Mouse (Mus musculus): ENCODE measurements around the gene Xylb. TPM values are rescaled to one million over a fixed set of nuclear protein-coding genes. Genes with fewer than 3 reads are reported as not detected.

The Xylb gene
- total RNA-seq, 1 experiment: 3.7 TPM

DNA sequence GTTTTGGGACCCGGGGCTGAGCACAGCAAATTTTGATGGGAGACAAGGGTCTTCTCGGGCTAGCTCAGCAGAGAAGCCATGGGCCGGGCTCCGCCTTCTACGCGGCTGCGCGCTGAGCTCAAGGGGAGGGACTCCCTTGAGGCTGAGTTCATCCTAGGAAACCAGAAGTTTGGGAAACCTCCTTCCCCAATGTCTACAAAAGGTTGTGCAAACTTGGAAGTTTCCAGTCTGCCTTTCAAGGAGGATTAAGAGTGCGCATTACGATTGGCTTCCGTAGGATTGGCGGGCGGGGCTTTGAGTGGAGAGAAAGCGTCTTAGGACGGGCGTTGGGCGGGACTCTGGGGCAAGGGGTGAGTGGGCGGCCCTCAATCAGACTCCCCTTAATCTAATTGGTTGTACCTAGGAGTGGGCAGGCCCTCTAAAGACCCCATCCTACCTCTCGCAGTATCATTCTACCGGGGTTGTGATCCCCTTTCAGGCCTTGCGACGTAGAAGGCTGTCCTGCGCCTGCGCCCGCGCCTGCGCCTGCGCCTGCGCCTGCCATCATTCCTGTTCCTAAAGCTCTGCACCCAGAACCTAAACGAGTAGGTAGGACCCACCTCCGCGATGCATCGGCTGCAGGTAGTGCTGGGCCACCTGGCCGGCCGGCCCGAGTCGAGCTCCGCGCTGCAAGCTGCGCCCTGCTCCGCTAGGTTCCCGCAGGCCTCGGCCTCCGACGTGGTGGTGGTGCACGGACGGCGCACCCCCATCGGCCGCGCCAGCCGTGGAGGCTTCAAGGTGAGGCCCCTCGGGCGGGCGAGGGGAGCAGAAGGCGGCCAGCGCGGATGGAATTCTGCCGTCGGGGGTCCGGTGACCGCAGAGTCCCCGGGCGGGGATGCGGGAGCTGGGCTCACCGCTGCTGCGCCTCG lies 16.0 kb upstream of the Xylb start, which contains the start of gene Myd88:
Myd88 (minus strand) TSS at position 503 of the 908 bp plus-strand sequence.
- H3K4me3 ChIP-seq (ENCODE audit: insufficient read depth in 1 of 2, low read depth in 1 of 2, low read length in 2 of 2, poor library complexity in 1 of 2, severe bottlenecking in 1 of 2): peak within 1 kb of the TSS; percentile 78 to 81
- peaks cover 17% of the 10 kb centered on the region; the same call in 1 of the 2 replicates for H3K36me3 ChIP-seq (ENCODE audit: control insufficient read depth, insufficient read depth, low read length, poor library complexity, severe bottlenecking)
- in situ Hi-C loops (cut with MboI; ENCODE audit: low sequenced_read_pairs in 2 of 2, unreplicated experiment in 2 of 2): no loop called here
- TF ChIP-seq HCFC1 (IDR thresholded peaks at IDR 0.05; ENCODE audit: borderline replicate concordance, insufficient read depth, low read length) (no peak), MAFK (IDR thresholded peaks at IDR 0.05; ENCODE audit: insufficient read depth, low read depth, low read length) (no peak), ZC3H11A (IDR thresholded peaks at IDR 0.05; ENCODE audit: borderline replicate concordance, low read depth, low read length) (no peak), ZNF384 (IDR thresholded peaks at IDR 0.05; ENCODE audit: low read depth, low read length) (no peak), CHD2 (IDR thresholded peaks at IDR 0.05; ENCODE audit: low read depth, low read length) (no peak)
- peak within 1 kb of the TSS; percentile 84 for H3K9ac ChIP-seq (ENCODE audit: insufficient read depth, low read depth, low read length, poor library complexity, severe bottlenecking)
- peaks cover 3 to 14% of the 10 kb centered on the region in 2 experiments; a peak in 2 of 4 replicates for H3K4me1 ChIP-seq (ENCODE audit: control insufficient read depth in 2 of 2, insufficient read depth in 2 of 2, low read length in 2 of 2, poor library complexity in 1 of 2)
- H3K27ac ChIP-seq (ENCODE audit: insufficient read depth, low read depth, low read length, poor library complexity, severe bottlenecking): peak within 1 kb of the TSS; percentile 68
- no peaks in the 10 kb centered on the region for H3K9me3 ChIP-seq (ENCODE audit: control insufficient read depth, insufficient read depth, low read depth, low read length)
- peak; percentile 98 for DNase-seq (ENCODE audit: low read depth, low spot score)

DNA sequence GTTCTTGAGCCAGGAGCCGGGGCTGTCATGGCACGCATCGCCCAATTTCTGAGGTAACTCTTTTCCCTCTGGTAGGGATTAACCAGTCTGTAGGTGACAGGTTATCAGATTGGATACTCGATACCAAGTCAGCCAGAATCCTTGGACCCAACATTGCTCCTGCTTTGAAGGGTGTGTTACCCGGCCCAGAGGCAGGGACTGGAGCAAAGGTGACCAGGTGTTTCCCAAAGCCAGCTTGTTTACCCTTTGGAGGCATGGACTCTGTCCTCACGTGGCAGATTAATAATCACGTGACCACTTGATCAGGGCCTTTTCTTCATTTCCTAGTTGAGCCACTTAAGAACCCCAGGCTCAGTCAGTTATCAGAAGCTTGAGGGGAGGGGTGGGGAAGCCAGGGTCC lies 14.5 kb upstream of the Xylb start:
- no peak overlapping the region for H3K4me3 ChIP-seq (ENCODE audit: insufficient read depth in 1 of 2, low read depth in 1 of 2, low read length in 2 of 2, poor library complexity in 1 of 2, severe bottlenecking in 1 of 2)
- no peaks in the 10 kb centered on the region for H3K9me3 ChIP-seq (ENCODE audit: control insufficient read depth, insufficient read depth, low read depth, low read length)
- peaks cover 24% of the 10 kb centered on the region; the same call in 1 of the 2 replicates for H3K36me3 ChIP-seq (ENCODE audit: control insufficient read depth, insufficient read depth, low read length, poor library complexity, severe bottlenecking)
- peaks cover 3 to 14% of the 10 kb centered on the region in 2 experiments; a peak in 2 of 4 replicates for H3K4me1 ChIP-seq (ENCODE audit: control insufficient read depth in 2 of 2, insufficient read depth in 2 of 2, low read length in 2 of 2, poor library complexity in 1 of 2)
- H3K27ac ChIP-seq (ENCODE audit: insufficient read depth, low read depth, low read length, poor library complexity, severe bottlenecking): no peak overlapping the region
- H3K9ac ChIP-seq (ENCODE audit: insufficient read depth, low read depth, low read length, poor library complexity, severe bottlenecking): no peak overlapping the region
- in situ Hi-C loops (cut with MboI; ENCODE audit: low sequenced_read_pairs in 2 of 2, unreplicated experiment in 2 of 2): no loop called here
- no peak for TF ChIP-seq ZC3H11A (IDR thresholded peaks at IDR 0.05; ENCODE audit: borderline replicate concordance, low read depth, low read length)
- no peak for TF ChIP-seq MAFK (IDR thresholded peaks at IDR 0.05; ENCODE audit: insufficient read depth, low read depth, low read length)
- TF ChIP-seq ZNF384 (IDR thresholded peaks at IDR 0.05; ENCODE audit: low read depth, low read length): no peak
- no peak for TF ChIP-seq CHD2 (IDR thresholded peaks at IDR 0.05; ENCODE audit: low read depth, low read length)
- no peak for TF ChIP-seq HCFC1 (IDR thresholded peaks at IDR 0.05; ENCODE audit: borderline replicate concordance, insufficient read depth, low read length)
- no peak for DNase-seq (ENCODE audit: low read depth, low spot score)

DNA sequence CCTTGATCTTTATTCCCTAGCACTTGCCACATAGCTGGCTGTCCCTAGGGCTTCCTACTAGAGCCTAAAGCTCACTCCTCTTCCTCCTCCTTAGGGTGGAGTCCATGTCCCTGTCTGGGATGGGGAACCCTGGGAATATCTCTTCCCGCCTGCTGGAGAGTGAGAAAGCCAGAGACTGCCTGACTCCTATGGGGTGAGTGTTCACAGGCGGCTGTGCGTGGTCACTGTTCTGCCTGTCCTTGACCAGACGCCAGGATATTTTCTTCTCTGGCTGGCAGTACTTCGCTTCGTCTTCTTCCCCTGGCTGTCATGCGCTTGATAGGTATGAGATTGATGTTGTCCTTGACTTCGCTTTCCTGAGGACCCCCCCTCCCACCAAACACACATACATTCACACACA lies 10.8 kb upstream of the Xylb start:
- peaks cover 43% of the 10 kb centered on the region for H3K36me3 ChIP-seq (ENCODE audit: control insufficient read depth, insufficient read depth, low read length, poor library complexity, severe bottlenecking)
- DNase-seq (ENCODE audit: low read depth, low spot score): no peak

DNA sequence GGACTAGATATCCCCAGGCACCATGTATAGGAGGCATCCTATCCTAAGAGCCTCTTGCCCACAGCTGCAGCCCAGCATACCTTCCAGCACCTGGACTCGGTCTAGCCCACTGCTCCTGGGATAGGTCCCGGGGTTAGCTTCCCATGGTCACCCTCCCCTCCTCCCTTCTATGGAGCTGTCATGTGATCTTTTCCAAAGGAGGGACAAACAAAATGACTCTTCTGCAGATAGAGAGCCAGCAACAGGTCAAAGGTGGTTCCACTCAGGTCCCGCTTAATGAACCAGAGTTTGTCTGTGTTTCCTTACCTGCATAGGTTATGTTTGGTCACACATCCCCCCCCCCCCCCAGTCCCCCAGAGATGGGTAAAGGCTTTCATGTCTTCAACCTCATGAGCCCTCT lies 6.7 kb upstream of the Xylb start:
- Histone ChIP-seq H3K36me3 (ENCODE audit: control insufficient read depth, insufficient read depth, low read length, poor library complexity, severe bottlenecking) (peaks cover 27% of the 10 kb centered on the region), H3K4me1 (ENCODE audit: control insufficient read depth in 2 of 2, insufficient read depth in 2 of 2, low read length in 2 of 2, poor library complexity in 1 of 2) (no peaks in the 10 kb centered on the region), H3K9me3 (ENCODE audit: control insufficient read depth, insufficient read depth, low read depth, low read length) (no peaks in the 10 kb centered on the region), H3K4me3 (ENCODE audit: insufficient read depth in 1 of 2, low read depth in 1 of 2, low read length in 2 of 2, poor library complexity in 1 of 2, severe bottlenecking in 1 of 2) (no peak overlapping the region), H3K27ac (ENCODE audit: insufficient read depth, low read depth, low read length, poor library complexity, severe bottlenecking) (no peak overlapping the region), H3K9ac (ENCODE audit: insufficient read depth, low read depth, low read length, poor library complexity, severe bottlenecking) (no peak overlapping the region)
- TF ChIP-seq ZC3H11A (IDR thresholded peaks at IDR 0.05; ENCODE audit: borderline replicate concordance, low read depth, low read length) (no peak), HCFC1 (IDR thresholded peaks at IDR 0.05; ENCODE audit: borderline replicate concordance, insufficient read depth, low read length) (no peak), CHD2 (IDR thresholded peaks at IDR 0.05; ENCODE audit: low read depth, low read length) (no peak), ZNF384 (IDR thresholded peaks at IDR 0.05; ENCODE audit: low read depth, low read length) (no peak), MAFK (IDR thresholded peaks at IDR 0.05; ENCODE audit: insufficient read depth, low read depth, low read length) (no peak)
- no peak for DNase-seq (ENCODE audit: low read depth, low spot score)
- in situ Hi-C loops (cut with MboI; ENCODE audit: low sequenced_read_pairs in 2 of 2, unreplicated experiment in 2 of 2): no loop called here

More for the DNA sequence above, 10.8 kb upstream of the Xylb start:
- Histone ChIP-seq H3K4me1 (ENCODE audit: control insufficient read depth in 2 of 2, insufficient read depth in 2 of 2, low read length in 2 of 2, poor library complexity in 1 of 2) (peaks cover 3 to 6% of the 10 kb centered on the region in 2 experiments; a peak in 2 of 4 replicates), H3K4me3 (ENCODE audit: insufficient read depth in 1 of 2, low read depth in 1 of 2, low read length in 2 of 2, poor library complexity in 1 of 2, severe bottlenecking in 1 of 2) (no peak overlapping the region), H3K27ac (ENCODE audit: insufficient read depth, low read depth, low read length, poor library complexity, severe bottlenecking) (no peak overlapping the region), H3K9me3 (ENCODE audit: control insufficient read depth, insufficient read depth, low read depth, low read length) (no peaks in the 10 kb centered on the region), H3K9ac (ENCODE audit: insufficient read depth, low read depth, low read length, poor library complexity, severe bottlenecking) (no peak overlapping the region)
- TF ChIP-seq MAFK (IDR thresholded peaks at IDR 0.05; ENCODE audit: insufficient read depth, low read depth, low read length): no peak
- TF ChIP-seq CHD2 (IDR thresholded peaks at IDR 0.05; ENCODE audit: low read depth, low read length): no peak
- TF ChIP-seq HCFC1 (IDR thresholded peaks at IDR 0.05; ENCODE audit: borderline replicate concordance, insufficient read depth, low read length): no peak
- TF ChIP-seq ZNF384 (IDR thresholded peaks at IDR 0.05; ENCODE audit: low read depth, low read length): no peak
- no peak for TF ChIP-seq ZC3H11A (IDR thresholded peaks at IDR 0.05; ENCODE audit: borderline replicate concordance, low read depth, low read length)
- in situ Hi-C loops (cut with MboI; ENCODE audit: low sequenced_read_pairs in 2 of 2, unreplicated experiment in 2 of 2): no loop called here
